In genomic region chr6:66893950-66894349, GRCm38 (mm10) we compare ENCODE assay signal across 28 mouse cellular contexts.
"Had no signal": no experiment of that assay in that cellular context is flagged by ENCODE, and none has a peak within 500 bp of the region (broad histone marks: within the 10 kb centered on the region; RNA-seq: fewer than 3 reads in every experiment).

No protein-coding gene starts in this region.

- DNase-seq: cerebellum, adult 2 months; cerebellum, adult 8-10 months; cerebellum, adult 9-10 months; cerebellum, adult 9-11 months; cerebellum, postnatal 10 days; cerebellum, postnatal 14 days; cerebellum, postnatal 25 days; cerebellum, postnatal 36 days; embryo, embryonic 11 days; forebrain, postnatal 0 days; gastrocnemius, adult 2 months; gastrocnemius, postnatal 10 days; gastrocnemius, postnatal 14 days; gastrocnemius, postnatal 25 days; gastrocnemius, postnatal 36 days; heart, adult 18-20 months; heart, adult 2 months had no signal

- H3K9me3 ChIP-seq: embryonic facial prominence, embryonic 10.5 days; embryonic facial prominence, embryonic 12.5 days; embryonic facial prominence, embryonic 13.5 days; embryonic facial prominence, embryonic 15.5 days; forebrain, embryonic 10.5 days; forebrain, embryonic 12.5 days; forebrain, embryonic 13.5 days; forebrain, embryonic 15.5 days had no signal

- H3K27ac ChIP-seq: embryonic facial prominence, embryonic 10.5 days; embryonic facial prominence, embryonic 12.5 days; embryonic facial prominence, embryonic 13.5 days; embryonic facial prominence, embryonic 15.5 days; forebrain, embryonic 10.5 days; forebrain, embryonic 12.5 days; forebrain, embryonic 13.5 days; forebrain, embryonic 15.5 days; gastrocnemius, adult 2 months; heart, adult 2 months had no signal

- H3K27me3 ChIP-seq: embryonic facial prominence, embryonic 12.5 days; embryonic facial prominence, embryonic 13.5 days; embryonic facial prominence, embryonic 15.5 days; forebrain, embryonic 13.5 days; forebrain, embryonic 15.5 days had no signal

- H3K4me2 ChIP-seq: embryonic facial prominence, embryonic 12.5 days; embryonic facial prominence, embryonic 13.5 days; embryonic facial prominence, embryonic 15.5 days; forebrain, embryonic 12.5 days; forebrain, embryonic 13.5 days; forebrain, embryonic 15.5 days had no signal

- H3K4me3 ChIP-seq: embryonic facial prominence, embryonic 10.5 days; embryonic facial prominence, embryonic 12.5 days; embryonic facial prominence, embryonic 13.5 days; embryonic facial prominence, embryonic 15.5 days; erythroblast, embryonic 14.5 days; forebrain, embryonic 10.5 days; forebrain, embryonic 12.5 days; forebrain, embryonic 13.5 days; forebrain, embryonic 15.5 days; gastrocnemius, adult 2 months; heart, adult 2 months had no signal

- H3K9ac ChIP-seq: embryonic facial prominence, embryonic 12.5 days; embryonic facial prominence, embryonic 13.5 days; embryonic facial prominence, embryonic 15.5 days; forebrain, embryonic 12.5 days; forebrain, embryonic 13.5 days; forebrain, embryonic 15.5 days; forebrain, postnatal 0 days had no signal

- ATAC-seq: forebrain, embryonic 13.5 days; forebrain, embryonic 14.5 days; forebrain, embryonic 15.5 days; forebrain, embryonic 16.5 days; forebrain, postnatal 0 days had no signal

- H3K36me3 ChIP-seq: embryonic facial prominence, embryonic 10.5 days; embryonic facial prominence, embryonic 12.5 days; embryonic facial prominence, embryonic 13.5 days; embryonic facial prominence, embryonic 15.5 days; forebrain, embryonic 10.5 days; forebrain, embryonic 12.5 days; forebrain, embryonic 15.5 days had no signal
